Mouse (Mus musculus) small intestine, adult 2 months (tissue): ENCODE measurements around the gene Vps36.

Experiments used
- CTCF ChIP-seq: fragments of 200-500 bp; IDR thresholded peaks from 2 replicates; pipeline ENCODE4 v1.5.1; 2012; ENCODE audit warnings: low read depth, mild to moderate bottlenecking, control low read depth, inconsistent platforms, low read length, moderate library complexity, mixed read lengths; ENCODE audit not compliant: insufficient replicate concordance, insufficient read length; ENCODE audit errors: extremely low read depth
- POLR2A ChIP-seq: fragments of 200-500 bp; IDR thresholded peaks from 2 replicates; pipeline ENCODE4 v1.6.1; 2012; ENCODE audit warnings: low read depth, mild to moderate bottlenecking, control low read depth, inconsistent platforms, low read length, moderate library complexity

DNA sequence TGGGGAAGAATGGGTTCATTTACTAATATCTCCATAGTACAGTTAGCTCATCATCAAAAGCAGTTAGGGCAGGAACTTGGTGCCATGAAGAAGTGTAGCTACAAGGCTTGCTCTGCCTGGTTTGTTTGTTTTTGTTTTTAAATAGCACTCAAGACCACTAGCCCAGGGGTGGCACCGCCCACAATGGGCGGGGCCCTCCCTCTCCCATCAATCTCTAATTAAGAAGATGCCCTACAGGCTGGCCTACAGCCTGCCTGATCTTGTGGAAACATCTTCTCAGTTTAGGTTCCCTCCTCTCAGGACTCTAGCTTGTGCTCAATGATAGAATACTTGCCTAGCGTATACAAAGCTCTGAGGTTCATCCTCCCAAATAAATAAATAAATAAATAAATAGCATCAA, 7.7 kb upstream of the Vps36 start:
- TF ChIP-seq CTCF = no peak
- no peak for TF ChIP-seq POLR2A
